Mouse (Mus musculus) heart, postnatal 0 days (tissue): ENCODE measurements at regions not wholly inside any gene's neighbourhood (a gene's known extent, or its start where the extent isn't known, plus 50 kb on each side); places are given as distances from the start of the nearest gene placed in this dataset.

Experiments
- ATAC-seq: fragments of 200-750 bp; cut with Nextera tagmentation; 2 replicates; pipeline ENCODE4 v1.8.0; 2017; ENCODE audit warnings: low read depth, moderate number of reproducible peaks, moderate library complexity; ENCODE audit not compliant: insufficient read depth
- DNase-seq: peaks from one replicate; pipeline ENCODE4 v3.0.0-alpha.2; 2016; ENCODE audit warnings: low spot score
- H3K27ac ChIP-seq: fragments of 300-500 bp; sonication (generic); 2 replicates; pipeline ENCODE4 v1.5.1; 2014; ENCODE audit warnings: low read depth, mild to moderate bottlenecking
- H3K27me3 ChIP-seq: fragments of 300-500 bp; sonication (generic); 2 replicates; pipeline ENCODE4 v1.6.1; 2014; ENCODE audit warnings: low read length, mixed read lengths; ENCODE audit not compliant: control insufficient read depth, insufficient read depth
- H3K36me3 ChIP-seq: fragments of 300-500 bp; sonication (generic); replicated peaks from 2 replicates; pipeline ENCODE4 v1.6.1; 2014; ENCODE audit warnings: low read length, mixed read lengths; ENCODE audit not compliant: control insufficient read depth, insufficient read depth
- H3K4me1 ChIP-seq: fragments of 300-500 bp; sonication (generic); 2 replicates; pipeline ENCODE4 v1.6.1; 2014; ENCODE audit warnings: antibody characterized with exemption; ENCODE audit not compliant: control insufficient read depth, insufficient read depth
- H3K4me2 ChIP-seq: fragments of 300-500 bp; sonication (generic); 2 replicates; pipeline ENCODE4 v1.6.1; 2014; ENCODE audit warnings: low read depth, mild to moderate bottlenecking, low read length, moderate library complexity
- H3K4me3 ChIP-seq: fragments of 300-500 bp; sonication (generic); 2 replicates; pipeline ENCODE4 v1.5.1; 2014; ENCODE audit warnings: low read depth, low read length
- H3K9ac ChIP-seq: fragments of 300-500 bp; sonication (generic); replicated peaks from 2 replicates; pipeline ENCODE4 v1.6.1; 2014; ENCODE audit warnings: low read depth, low read length, mixed read lengths
- H3K9me3 ChIP-seq: fragments of 300-500 bp; sonication (generic); replicated peaks from 2 replicates; pipeline ENCODE4 v1.6.1; 2016; ENCODE audit warnings: low read length; ENCODE audit not compliant: control insufficient read depth
- CTCF ChIP-seq: IDR thresholded peaks from 2 replicates; pipeline ENCODE4 v1.5.1; 2016; ENCODE audit warnings: antibody characterized with exemption, control low read depth, low read depth
- EP300 ChIP-seq: IDR thresholded peaks from 2 replicates; pipeline ENCODE4 v1.6.1; 2016; ENCODE audit warnings: antibody characterized with exemption, low read depth
- WGBS: fragments of 180-500 bp; shearing (Covaris S2); extraction: QIAGEN DNeasy Blood & Tissue Kit; methylation state at CpG from one replicate; pipeline ENCODE4 v1.1.7; 2014; 5-methylcytosine and 5-hydroxymethylcytosine counted together

- ATAC-seq (no peak), DNase-seq (no peak)
- Histone ChIP-seq H3K4me3 (no peak overlapping the region), H3K4me1 (no peaks in the 10 kb centered on the region), H3K27me3 (no peaks in the 10 kb centered on the region), H3K4me2 (no peak overlapping the region), H3K36me3 (no peaks in the 10 kb centered on the region), H3K9ac (no peak overlapping the region), H3K9me3 (no peaks in the 10 kb centered on the region), H3K27ac (no peak overlapping the region)
- WGBS: 33% methylated on average over 3 of the region's 3 CpGs
- TF ChIP-seq CTCF (no peak), EP300 (no peak)
Observed at GRCm38 (mm10) chr12:49832118-49832847, 447.3 kb downstream of the Gm43517 start.

- 53% methylated on average over 7 of the region's 7 CpGs for WGBS
- no peaks in the 10 kb centered on the region for H3K27me3 ChIP-seq
- H3K36me3 ChIP-seq: no peaks in the 10 kb centered on the region
- H3K27ac ChIP-seq: no peak overlapping the region
- H3K4me2 ChIP-seq: no peak overlapping the region
- no peaks in the 10 kb centered on the region for H3K4me1 ChIP-seq
- TF ChIP-seq CTCF (no peak), EP300 (no peak)
- no peak overlapping the region for H3K4me3 ChIP-seq
- ATAC-seq (no peak), DNase-seq (no peak)
- H3K9me3 ChIP-seq: no peaks in the 10 kb centered on the region
- no peak overlapping the region for H3K9ac ChIP-seq
Observed at GRCm38 (mm10) chr12:49836282-49837070, 451.5 kb downstream of the Gm43517 start.

- Histone ChIP-seq H3K4me1 (no peaks in the 10 kb centered on the region), H3K27me3 (no peaks in the 10 kb centered on the region), H3K9ac (no peak overlapping the region), H3K4me2 (no peak overlapping the region), H3K9me3 (no peaks in the 10 kb centered on the region), H3K4me3 (no peak overlapping the region), H3K36me3 (no peaks in the 10 kb centered on the region), H3K27ac (no peak overlapping the region)
- ATAC-seq: no peak
- 63% methylated on average over 2 of the region's 2 CpGs for WGBS
- TF ChIP-seq EP300 (no peak), CTCF (no peak)
- no peak for DNase-seq
Observed at GRCm38 (mm10) chr12:49885507-49885906, 500.5 kb downstream of the Gm43517 start.

- H3K9me3 ChIP-seq: no peaks in the 10 kb centered on the region
- H3K27me3 ChIP-seq: no peaks in the 10 kb centered on the region
- no peak overlapping the region for H3K4me2 ChIP-seq
- no peaks in the 10 kb centered on the region for H3K4me1 ChIP-seq
- DNase-seq (no peak), ATAC-seq (no peak)
- H3K36me3 ChIP-seq: no peaks in the 10 kb centered on the region
- no peak for TF ChIP-seq CTCF
- no peak for TF ChIP-seq EP300
- H3K27ac ChIP-seq: no peak overlapping the region
- no peak overlapping the region for H3K4me3 ChIP-seq
- 82% methylated on average over 2 of the region's 2 CpGs for WGBS
- H3K9ac ChIP-seq: no peak overlapping the region
Observed at GRCm38 (mm10) chr12:49887246-49887645, 502.3 kb downstream of the Gm43517 start.

- Histone ChIP-seq H3K4me3 (no peak overlapping the region), H3K9ac (no peak overlapping the region), H3K4me2 (no peak overlapping the region), H3K36me3 (no peaks in the 10 kb centered on the region), H3K27ac (no peak overlapping the region), H3K9me3 (no peaks in the 10 kb centered on the region), H3K27me3 (no peaks in the 10 kb centered on the region), H3K4me1 (no peaks in the 10 kb centered on the region)
- no peak for DNase-seq
- WGBS: 79% methylated on average over 2 of the region's 2 CpGs
- TF ChIP-seq CTCF (no peak), EP300 (no peak)
- ATAC-seq: no peak
Observed at GRCm38 (mm10) chr12:49897768-49898167, 512.8 kb downstream of the Gm43517 start.
